Mouse (Mus musculus): ENCODE results near the gene Pigs.

The Pigs gene

GRCm38 (mm10) chr11:78370389-78370788 lies 42.2 kb downstream of the Pigs start:
- no peaks in the 10 kb centered on the region for H3K27me3 ChIP-seq (ENCODE audit: control insufficient read depth, insufficient read depth, low read length, poor library complexity, severe bottlenecking)
- H3K36me3 ChIP-seq (ENCODE audit: control insufficient read depth, insufficient read depth, low read length, poor library complexity, severe bottlenecking): no peaks in the 10 kb centered on the region
- DNase-seq (ENCODE audit: low read depth, low spot score): no peak

GRCm38 (mm10) chr11:78371711-78372110 lies 43.5 kb downstream of the Pigs start:
- Histone ChIP-seq H3K27me3 (ENCODE audit: control insufficient read depth, insufficient read depth, low read length, poor library complexity, severe bottlenecking) (no peaks in the 10 kb centered on the region), H3K36me3 (ENCODE audit: control insufficient read depth, insufficient read depth, low read length, poor library complexity, severe bottlenecking) (no peaks in the 10 kb centered on the region)
- no peak for DNase-seq (ENCODE audit: low read depth, low spot score)

GRCm38 (mm10) chr11:78372166-78372565 lies 44.0 kb downstream of the Pigs start:
- DNase-seq (ENCODE audit: low read depth, low spot score): no peak
- H3K27me3 ChIP-seq (ENCODE audit: control insufficient read depth, insufficient read depth, low read length, poor library complexity, severe bottlenecking): no peaks in the 10 kb centered on the region
- no peaks in the 10 kb centered on the region for H3K36me3 ChIP-seq (ENCODE audit: control insufficient read depth, insufficient read depth, low read length, poor library complexity, severe bottlenecking)

DNA sequence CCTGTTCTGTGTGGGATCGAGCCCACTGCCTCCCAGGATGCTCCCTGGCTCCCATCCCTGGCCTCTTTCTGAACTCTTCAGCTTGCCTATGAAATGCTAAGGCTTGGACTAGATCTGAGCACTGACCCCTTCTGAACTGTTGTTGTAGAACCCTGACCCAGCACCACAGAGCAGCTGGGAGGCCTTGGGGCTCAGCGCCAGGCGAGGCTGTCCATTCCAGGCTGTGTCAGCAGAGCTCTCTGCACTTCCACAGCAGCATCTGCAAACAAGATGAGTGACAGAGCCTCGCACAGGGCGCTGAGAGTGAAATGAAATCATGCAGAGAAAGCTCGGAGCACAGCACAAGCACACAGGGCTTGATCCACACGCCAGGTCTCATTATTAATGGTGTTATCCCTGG lies 44.4 kb downstream of the Pigs start:
- Histone ChIP-seq H3K36me3 (ENCODE audit: control insufficient read depth, insufficient read depth, low read length, poor library complexity, severe bottlenecking) (no peaks in the 10 kb centered on the region), H3K27me3 (ENCODE audit: control insufficient read depth, insufficient read depth, low read length, poor library complexity, severe bottlenecking) (no peaks in the 10 kb centered on the region)
- no peak for DNase-seq (ENCODE audit: low read depth, low spot score)

- no peaks in the 10 kb centered on the region for H3K27me3 ChIP-seq (ENCODE audit: control insufficient read depth, insufficient read depth, low read length, poor library complexity, severe bottlenecking)
- DNase-seq (ENCODE audit: low read depth, low spot score): no peak
Observed at GRCm38 (mm10) chr11:78374147-78374546, 45.9 kb downstream of the Pigs start.

DNA sequence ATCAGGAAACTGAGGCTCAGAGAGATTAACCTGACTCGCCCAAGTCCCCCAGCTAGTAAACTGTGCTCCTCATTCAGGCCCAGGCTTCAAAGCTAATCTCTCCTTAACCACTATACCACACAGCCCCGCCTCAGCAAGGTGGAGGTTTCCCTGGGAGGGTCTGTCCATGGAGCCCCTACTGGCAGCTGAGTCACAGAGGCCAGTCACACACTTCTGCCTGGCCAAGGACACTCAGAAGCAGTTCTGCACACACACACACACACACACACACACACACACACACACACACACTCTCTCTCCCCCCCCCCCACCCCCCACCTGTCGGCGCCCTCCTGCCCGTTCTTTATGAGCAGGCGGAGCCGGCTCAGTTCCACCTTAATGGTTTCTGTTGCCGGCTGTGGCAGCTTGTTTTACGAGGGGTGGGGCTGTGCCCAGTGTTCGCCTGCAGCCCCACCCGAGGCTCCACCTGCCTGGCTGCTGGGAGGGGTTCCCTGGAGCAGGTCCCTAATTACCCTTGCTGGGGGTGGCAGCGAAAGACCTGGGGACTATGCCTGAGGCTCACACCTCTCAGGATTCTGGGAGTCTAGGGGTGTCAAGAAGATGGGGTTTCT lies 49.4 kb downstream of the Pigs start:
- no peak for DNase-seq (ENCODE audit: low read depth, low spot score)
- Histone ChIP-seq H3K27me3 (ENCODE audit: control insufficient read depth, insufficient read depth, low read length, poor library complexity, severe bottlenecking) (no peaks in the 10 kb centered on the region), H3K36me3 (ENCODE audit: control insufficient read depth, insufficient read depth, low read length, poor library complexity, severe bottlenecking) (no peaks in the 10 kb centered on the region)

More at GRCm38 (mm10) chr11:78374147-78374546, 45.9 kb downstream of the Pigs start:
- no peaks in the 10 kb centered on the region for H3K36me3 ChIP-seq (ENCODE audit: control insufficient read depth, insufficient read depth, low read length, poor library complexity, severe bottlenecking)

DNA sequence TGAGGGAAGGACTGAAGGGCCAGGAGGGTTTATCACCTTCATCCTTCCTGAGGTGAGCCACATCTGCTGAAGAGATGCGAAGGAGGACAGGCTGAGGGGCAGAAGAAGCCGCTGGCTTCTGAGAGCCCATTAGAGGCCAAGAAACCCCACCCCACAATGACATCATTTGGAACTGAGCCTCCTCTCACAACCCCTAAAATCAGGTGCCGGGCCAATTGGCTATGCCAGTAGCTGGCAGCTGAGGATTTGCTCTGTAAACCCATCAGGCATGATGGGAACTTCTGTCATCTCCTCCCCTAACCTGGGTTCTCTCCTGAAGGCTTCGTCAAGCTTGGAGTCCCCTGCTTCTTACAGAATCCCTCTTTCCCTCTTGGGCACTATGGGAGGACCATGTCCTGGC lies 52.1 kb downstream of the Pigs start:
- Histone ChIP-seq H3K27me3 (ENCODE audit: control insufficient read depth, insufficient read depth, low read length, poor library complexity, severe bottlenecking) (no peaks in the 10 kb centered on the region), H3K36me3 (ENCODE audit: control insufficient read depth, insufficient read depth, low read length, poor library complexity, severe bottlenecking) (no peaks in the 10 kb centered on the region)
- DNase-seq (ENCODE audit: low read depth, low spot score): no peak

- Histone ChIP-seq H3K27me3 (ENCODE audit: control insufficient read depth, insufficient read depth, low read length, poor library complexity, severe bottlenecking) (no peaks in the 10 kb centered on the region), H3K36me3 (ENCODE audit: control insufficient read depth, insufficient read depth, low read length, poor library complexity, severe bottlenecking) (no peaks in the 10 kb centered on the region)
- no peak for DNase-seq (ENCODE audit: low read depth, low spot score)
Observed at GRCm38 (mm10) chr11:78380996-78381395, 52.8 kb downstream of the Pigs start.

DNA sequence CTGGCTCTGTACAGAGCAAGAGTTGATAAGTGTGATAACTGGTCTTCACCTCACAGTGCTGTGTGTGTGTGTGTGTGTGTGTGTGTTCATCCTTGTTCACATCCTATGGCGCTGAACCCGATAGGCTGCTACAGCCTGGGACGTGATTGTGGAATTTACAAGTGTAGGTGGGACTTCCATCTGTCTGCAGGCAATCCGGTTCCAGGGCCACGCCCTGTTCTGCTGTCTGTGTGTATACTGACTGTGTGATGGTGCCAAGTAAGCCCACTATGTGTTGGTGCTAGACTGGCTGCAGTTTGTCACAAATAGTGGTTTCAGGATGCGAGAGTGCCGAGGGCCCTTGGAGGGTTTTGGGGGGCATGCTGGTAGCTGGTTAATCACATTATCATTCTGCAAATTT lies 54.1 kb downstream of the Pigs start:
- Histone ChIP-seq H3K27me3 (ENCODE audit: control insufficient read depth, insufficient read depth, low read length, poor library complexity, severe bottlenecking) (no peaks in the 10 kb centered on the region), H3K36me3 (ENCODE audit: control insufficient read depth, insufficient read depth, low read length, poor library complexity, severe bottlenecking) (no peaks in the 10 kb centered on the region)
- DNase-seq (ENCODE audit: low read depth, low spot score): no peak

- Histone ChIP-seq H3K36me3 (ENCODE audit: control insufficient read depth, insufficient read depth, low read length, poor library complexity, severe bottlenecking) (no peaks in the 10 kb centered on the region), H3K27me3 (ENCODE audit: control insufficient read depth, insufficient read depth, low read length, poor library complexity, severe bottlenecking) (no peaks in the 10 kb centered on the region)
- no peak for DNase-seq (ENCODE audit: low read depth, low spot score)
Observed at GRCm38 (mm10) chr11:78382701-78383100, 54.5 kb downstream of the Pigs start.

DNA sequence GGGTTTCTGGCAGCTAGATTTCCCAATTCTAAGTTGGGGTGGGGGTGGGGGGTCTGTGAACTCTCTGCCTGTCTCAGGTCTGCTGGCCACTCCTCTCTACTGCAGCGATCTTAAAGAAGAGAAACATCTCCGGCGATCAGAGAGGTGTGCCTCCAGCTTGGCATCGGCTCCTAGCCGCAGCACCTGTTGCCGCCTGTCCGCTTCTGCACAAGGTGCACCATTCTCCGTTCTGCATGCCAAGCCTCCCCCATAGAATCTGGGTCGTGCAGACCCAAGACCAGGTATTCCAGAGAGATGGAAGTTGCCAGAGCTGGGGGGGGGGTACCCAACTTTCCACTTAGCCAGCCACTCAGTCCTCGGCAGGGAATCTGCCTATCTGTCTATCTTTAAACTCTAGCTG lies 57.6 kb downstream of the Pigs start:
- Histone ChIP-seq H3K27me3 (ENCODE audit: control insufficient read depth, insufficient read depth, low read length, poor library complexity, severe bottlenecking) (no peaks in the 10 kb centered on the region), H3K36me3 (ENCODE audit: control insufficient read depth, insufficient read depth, low read length, poor library complexity, severe bottlenecking) (no peaks in the 10 kb centered on the region)
- no peak for DNase-seq (ENCODE audit: low read depth, low spot score)

GRCm38 (mm10) chr11:78386508-78387043 lies 58.4 kb downstream of the Pigs start, which contains the start of gene Foxn1:
Foxn1 (minus strand) TSS chr11:78386558.
- Histone ChIP-seq H3K36me3 (ENCODE audit: control insufficient read depth, insufficient read depth, low read length, poor library complexity, severe bottlenecking) (no peaks in the 10 kb centered on the region), H3K27me3 (ENCODE audit: control insufficient read depth, insufficient read depth, low read length, poor library complexity, severe bottlenecking) (no peaks in the 10 kb centered on the region)
- DNase-seq (ENCODE audit: low read depth, low spot score): no peak
